Mouse (Mus musculus) hindbrain, embryonic 11.5 days (tissue): ENCODE data around the gene Rbfox1. TPM values are rescaled to one million over a fixed set of nuclear protein-coding genes. Genes with fewer than 3 reads are reported as not detected.
A peak's percentile ranks its signal among the peaks of the same experiment; 100 is the strongest.

Experiments used
- ATAC-seq: fragments of 200-750 bp; cut with Nextera tagmentation; 2 replicates; pipeline ENCODE4 v1.8.0; 2017; ENCODE audit warnings: mild to moderate bottlenecking, moderate TSS enrichment, moderate library complexity; ENCODE audit not compliant: low FRiP score
- DNase-seq: peaks from one replicate; pipeline ENCODE4 v3.0.0-alpha.2; 2015; ENCODE audit warnings: low spot score
- H3K27ac ChIP-seq: fragments of 300-500 bp; sonication (generic); 2 replicates; pipeline ENCODE4 v1.5.1; 2014; ENCODE audit warnings: mild to moderate bottlenecking, low read depth, low read length
- H3K27me3 ChIP-seq: fragments of 300-500 bp; sonication (generic); 2 replicates; pipeline ENCODE4 v1.6.1; 2014; ENCODE audit warnings: mild to moderate bottlenecking, low read length, moderate library complexity, mixed read lengths; ENCODE audit not compliant: control insufficient read depth, insufficient read depth
- H3K36me3 ChIP-seq: fragments of 300-500 bp; sonication (generic); 2 replicates; pipeline ENCODE4 v1.6.1; 2014; ENCODE audit warnings: mild to moderate bottlenecking, low read length, moderate library complexity, mixed read lengths; ENCODE audit not compliant: control insufficient read depth, insufficient read depth
- H3K4me1 ChIP-seq: fragments of 300-500 bp; sonication (generic); replicated peaks from 2 replicates; pipeline ENCODE4 v1.6.1; 2014; ENCODE audit warnings: low read length, mixed read lengths; ENCODE audit not compliant: control insufficient read depth, insufficient read depth
- H3K4me2 ChIP-seq: fragments of 300-500 bp; sonication (generic); replicated peaks from 2 replicates; pipeline ENCODE4 v1.6.1; 2014; ENCODE audit warnings: mild to moderate bottlenecking, low read depth, low read length
- H3K4me3 ChIP-seq: fragments of 300-500 bp; sonication (generic); 2 replicates; pipeline ENCODE4 v1.5.1; 2014; ENCODE audit warnings: low read depth, low read length
- H3K9ac ChIP-seq: fragments of 300-500 bp; sonication (generic); 2 replicates; pipeline ENCODE4 v1.6.1; 2014; ENCODE audit warnings: low read depth, low read length
- H3K9me3 ChIP-seq: fragments of 300-500 bp; sonication (generic); 2 replicates; pipeline ENCODE4 v1.6.1; 2016; ENCODE audit warnings: low read length; ENCODE audit not compliant: control insufficient read depth
- WGBS: fragments of 180-500 bp; shearing (Covaris S2); extraction: QIAGEN DNeasy Blood & Tissue Kit; methylation state at CpG from one replicate; pipeline ENCODE4 v1.1.7; 2014; 5-methylcytosine and 5-hydroxymethylcytosine counted together
- polyA plus RNA-seq: library from polyadenylated mRNA; unstranded; fragments of >200 nt; fragmentation: Nextera tagmentation; extraction: Ambion mirVana; gene quantifications from 2 replicates; pipeline ENCODE4 v1.2.1, GENCODE M21; 2014

Gene Rbfox1
- polyA plus RNA-seq, 1 experiment from 2014 or later: 20.3 TPM

DNA sequence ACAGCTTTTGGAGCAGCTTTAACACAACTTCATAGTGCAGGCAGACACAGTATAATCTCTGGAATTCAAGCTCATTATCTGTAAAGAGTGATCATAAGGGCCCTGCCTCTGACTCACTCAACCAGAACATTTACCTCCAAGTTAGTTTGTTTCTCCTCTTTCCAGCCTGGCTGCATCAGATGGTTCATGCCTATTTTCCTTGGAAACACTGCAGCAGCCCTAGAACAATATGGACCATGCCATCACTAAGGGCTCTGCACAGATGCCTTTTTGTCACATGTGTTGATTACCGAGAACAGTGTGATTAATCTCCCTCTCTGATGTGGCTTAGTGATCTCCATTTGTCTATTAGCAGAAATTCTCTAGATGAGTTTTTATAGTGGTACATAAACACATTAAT lies 60.5 kb downstream of the Rbfox1 start:
- Histone ChIP-seq H3K9ac (no peak overlapping the region), H3K27ac (no peak overlapping the region), H3K4me2 (no peak overlapping the region), H3K4me3 (no peak overlapping the region), H3K36me3 (no peaks in the 10 kb centered on the region), H3K27me3 (no peaks in the 10 kb centered on the region), H3K9me3 (no peaks in the 10 kb centered on the region), H3K4me1 (no peaks in the 10 kb centered on the region)
- DNase-seq (no peak), ATAC-seq (no peak)
- 79% methylated on average over 1 of the region's 1 CpGs for WGBS

DNA sequence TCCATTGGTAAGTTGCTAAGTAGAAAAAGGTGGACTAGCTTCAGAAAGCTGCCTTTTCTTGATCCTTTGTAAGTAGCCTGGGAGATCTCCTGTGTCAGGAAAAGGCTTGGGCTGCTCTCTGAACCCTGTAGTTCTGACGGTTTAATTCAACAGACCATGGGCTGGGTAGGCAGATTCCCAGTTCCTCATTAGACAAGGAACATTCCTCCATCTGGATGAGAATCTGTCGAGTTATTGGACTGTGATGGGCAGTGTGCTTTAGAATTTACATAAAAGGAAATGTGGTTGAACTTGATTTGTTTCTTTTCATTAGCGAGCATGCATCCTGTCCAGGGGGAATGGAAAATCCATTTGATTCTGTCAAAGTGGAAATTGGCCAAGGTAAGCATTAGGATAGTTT lies 68.0 kb downstream of the Rbfox1 start:
- no peaks in the 10 kb centered on the region for H3K4me1 ChIP-seq
- ATAC-seq (no peak), DNase-seq (no peak)
- no peak overlapping the region for H3K4me3 ChIP-seq
- H3K9ac ChIP-seq: no peak overlapping the region
- no peaks in the 10 kb centered on the region for H3K9me3 ChIP-seq
- no peaks in the 10 kb centered on the region for H3K27me3 ChIP-seq
- H3K27ac ChIP-seq: no peak overlapping the region
- H3K36me3 ChIP-seq: no peaks in the 10 kb centered on the region
- H3K4me2 ChIP-seq: no peak overlapping the region
- WGBS: 82% methylated on average over 3 of the region's 3 CpGs

DNA sequence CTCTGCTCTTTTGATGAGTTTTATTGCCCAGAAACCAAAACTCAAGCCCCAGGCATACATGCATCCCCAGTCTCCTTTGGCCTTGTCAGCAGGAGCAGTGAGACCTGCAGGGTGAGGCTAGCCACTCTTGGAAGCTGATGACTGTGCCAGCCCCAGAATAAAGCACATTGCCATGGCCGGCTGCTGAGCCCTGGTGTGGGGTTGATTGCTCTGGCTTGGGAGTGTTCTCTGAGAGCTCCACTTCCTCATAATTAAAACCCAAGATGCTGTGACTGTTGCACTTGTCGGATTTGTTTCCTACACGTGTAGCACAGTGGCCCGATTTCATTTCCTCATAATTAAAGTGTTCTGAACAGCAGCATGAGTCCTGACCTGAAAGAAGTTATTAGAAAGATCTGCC lies 72.3 kb downstream of the Rbfox1 start:
- no peaks in the 10 kb centered on the region for H3K4me1 ChIP-seq
- no peak for ATAC-seq
- no peak overlapping the region for H3K27ac ChIP-seq
- no peaks in the 10 kb centered on the region for H3K36me3 ChIP-seq
- no peak overlapping the region for H3K4me3 ChIP-seq
- H3K27me3 ChIP-seq: no peaks in the 10 kb centered on the region
- no peak for DNase-seq
- no peaks in the 10 kb centered on the region for H3K9me3 ChIP-seq
- no peak overlapping the region for H3K4me2 ChIP-seq
- WGBS: 88% methylated on average over 4 of the region's 4 CpGs
- no peak overlapping the region for H3K9ac ChIP-seq

DNA sequence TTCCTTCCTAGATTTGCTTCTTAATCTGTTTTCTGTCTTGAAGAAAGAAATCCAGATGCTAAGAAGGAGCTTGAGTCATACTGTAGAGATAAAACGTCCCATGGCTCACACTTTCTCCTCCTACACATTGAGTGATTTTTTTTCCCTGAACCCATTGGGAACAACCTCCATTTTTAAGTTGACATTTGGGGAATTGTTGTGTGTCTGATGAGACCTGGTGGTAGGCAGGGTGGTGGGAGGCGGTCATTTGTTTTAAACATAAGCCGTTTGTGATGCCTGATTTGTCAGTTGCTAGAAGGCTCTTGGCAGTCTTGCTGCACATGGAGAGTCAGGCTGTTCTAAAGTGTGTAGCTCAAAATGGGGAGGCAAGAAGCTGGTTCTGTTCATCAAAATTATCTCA lies 76.6 kb downstream of the Rbfox1 start:
- ATAC-seq (no peak), DNase-seq (no peak)
- Histone ChIP-seq H3K9me3 (no peaks in the 10 kb centered on the region), H3K4me2 (no peak overlapping the region), H3K9ac (no peak overlapping the region), H3K4me3 (no peak overlapping the region), H3K36me3 (no peaks in the 10 kb centered on the region), H3K27ac (no peak overlapping the region), H3K4me1 (no peaks in the 10 kb centered on the region), H3K27me3 (no peaks in the 10 kb centered on the region)
- 70% methylated on average over 3 of the region's 3 CpGs for WGBS

DNA sequence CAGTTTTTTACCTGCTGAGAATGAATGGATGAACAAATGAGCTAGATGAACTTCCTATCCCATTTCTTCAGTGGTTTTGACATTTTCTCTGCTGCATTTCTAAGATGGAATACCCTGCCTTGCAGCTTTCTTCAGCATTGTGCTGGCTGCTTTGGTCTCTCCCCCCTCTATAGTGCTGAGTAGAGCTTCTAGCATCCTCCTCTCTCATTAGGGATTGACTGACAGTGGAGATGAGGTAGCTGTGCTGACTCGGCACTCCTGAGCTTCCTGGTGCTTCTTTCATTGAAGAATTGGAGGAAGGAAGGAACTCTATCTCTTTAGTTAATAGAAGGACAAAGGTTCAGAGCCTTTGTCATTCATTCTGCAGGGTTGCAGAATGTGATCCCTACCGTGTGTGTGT lies 89.0 kb downstream of the Rbfox1 start:
- Histone ChIP-seq H3K4me3 (no peak overlapping the region), H3K9ac (no peak overlapping the region), H3K4me2 (no peak overlapping the region), H3K27me3 (no peaks in the 10 kb centered on the region), H3K36me3 (no peaks in the 10 kb centered on the region), H3K27ac (no peak overlapping the region), H3K9me3 (no peaks in the 10 kb centered on the region), H3K4me1 (no peaks in the 10 kb centered on the region)
- WGBS: 56% methylated on average over 2 of the region's 2 CpGs
- DNase-seq: no peak
- ATAC-seq: no peak

DNA sequence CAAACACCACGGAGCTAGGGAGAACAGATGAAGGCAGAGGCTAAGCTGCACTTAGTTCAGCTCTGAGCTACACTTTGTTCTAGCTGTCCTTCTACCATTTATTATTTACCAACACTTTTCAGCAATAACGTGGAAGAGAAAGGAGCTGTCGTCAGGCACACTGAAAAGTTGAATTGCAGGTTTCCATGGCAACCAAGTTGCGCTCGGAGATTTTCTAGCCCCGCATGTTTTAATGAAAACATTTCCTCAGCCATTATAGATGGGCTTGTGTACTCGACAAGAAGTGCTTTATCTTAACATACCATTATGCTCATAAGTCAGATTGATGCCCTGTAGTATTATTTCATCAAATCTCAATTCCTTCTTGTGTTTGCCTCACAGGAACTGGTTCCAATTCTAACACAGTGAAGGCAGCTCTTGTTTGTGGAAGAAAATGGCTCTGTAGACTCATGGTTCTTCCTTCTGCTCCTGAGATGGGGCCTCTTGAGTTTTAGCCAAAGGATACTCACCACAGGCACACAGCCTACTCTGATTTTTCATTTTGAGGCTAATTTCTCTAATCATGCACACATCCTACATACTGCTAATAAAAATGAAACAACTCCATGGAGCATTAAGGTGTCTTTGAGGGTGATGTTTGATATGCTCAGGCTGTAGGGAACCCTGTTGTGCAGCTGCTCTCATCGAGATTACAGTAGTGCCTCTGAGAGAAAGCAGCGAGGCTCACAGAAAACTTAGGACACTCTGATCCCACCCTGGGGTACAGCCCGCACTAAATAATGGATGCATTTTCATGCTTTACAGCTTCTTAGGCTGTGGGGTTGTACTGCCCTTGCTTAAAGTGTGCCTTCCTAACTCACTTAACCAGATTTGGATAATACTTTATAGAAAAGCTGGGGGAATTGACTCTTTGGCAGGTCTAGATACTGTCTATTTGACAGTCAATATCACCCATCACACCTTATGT lies 107.2 kb downstream of the Rbfox1 start:
- H3K4me2 ChIP-seq: no peak overlapping the region
- no peak overlapping the region for H3K9ac ChIP-seq
- DNase-seq: peak; percentile 34
- no peak overlapping the region for H3K27ac ChIP-seq
- 40% methylated on average over 10 of the region's 10 CpGs for WGBS
- no peaks in the 10 kb centered on the region for H3K36me3 ChIP-seq
- H3K4me1 ChIP-seq: no peaks in the 10 kb centered on the region
- no peaks in the 10 kb centered on the region for H3K9me3 ChIP-seq
- no peak for ATAC-seq
- H3K27me3 ChIP-seq: 0 out of 2 replicates have a peak, but pooled peaks cover 2% of the 10 kb centered on the region
- no peak overlapping the region for H3K4me3 ChIP-seq

DNA sequence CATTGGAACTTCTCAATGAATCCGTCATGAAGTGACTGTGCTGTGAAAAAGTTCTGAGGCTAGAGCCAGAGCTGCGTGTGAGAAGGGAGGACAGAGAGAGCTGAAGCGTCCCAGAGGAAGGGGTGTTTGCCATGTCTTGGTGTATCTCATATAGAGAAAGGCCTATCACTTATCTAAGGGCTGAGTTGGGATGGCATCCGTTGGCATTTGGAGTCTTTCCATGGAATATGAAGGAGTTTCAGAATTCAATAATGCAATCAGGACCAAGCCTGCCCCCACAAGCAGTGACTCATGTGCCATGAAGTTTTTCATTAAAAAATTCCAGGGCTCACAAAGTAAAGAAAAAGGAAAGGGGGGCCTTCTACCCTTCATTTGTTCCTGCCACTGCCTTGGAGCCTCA lies 112.0 kb downstream of the Rbfox1 start:
- WGBS: 45% methylated on average over 4 of the region's 4 CpGs

DNA sequence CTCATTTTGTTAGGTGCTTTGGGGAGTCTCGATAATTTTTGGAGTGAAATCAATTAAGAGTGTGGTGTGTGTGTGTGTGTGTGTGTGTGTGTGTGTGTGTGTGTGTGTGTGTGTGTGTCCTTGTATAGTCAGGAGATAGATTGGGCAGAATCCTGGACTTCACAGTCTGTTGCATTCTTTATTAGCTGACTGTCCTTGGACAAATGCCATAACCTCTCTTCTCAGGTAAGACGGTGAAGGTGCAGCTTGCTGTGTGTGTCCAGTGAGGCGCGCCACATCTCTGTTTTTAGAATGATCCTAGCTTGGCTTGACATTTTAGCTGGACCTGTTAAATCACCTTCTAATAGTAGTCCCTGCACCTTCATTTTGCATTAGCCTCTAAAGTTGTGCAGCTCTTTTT lies 112.5 kb downstream of the Rbfox1 start:
- Histone ChIP-seq H3K4me1 (no peaks in the 10 kb centered on the region), H3K36me3 (no peaks in the 10 kb centered on the region), H3K27me3 (0 out of 2 replicates have a peak, but pooled peaks cover 2% of the 10 kb centered on the region), H3K4me2 (no peak overlapping the region), H3K4me3 (no peak overlapping the region), H3K9ac (no peak overlapping the region), H3K9me3 (no peaks in the 10 kb centered on the region), H3K27ac (no peak overlapping the region)
- 77% methylated on average over 4 of the region's 4 CpGs for WGBS
- DNase-seq (no peak), ATAC-seq (no peak)

More for the DNA sequence above, 112.0 kb downstream of the Rbfox1 start:
- DNase-seq (no peak), ATAC-seq (no peak)
- H3K27ac ChIP-seq: no peak overlapping the region
- H3K4me2 ChIP-seq: no peak overlapping the region
- no peaks in the 10 kb centered on the region for H3K9me3 ChIP-seq
- H3K4me1 ChIP-seq: no peaks in the 10 kb centered on the region
- H3K36me3 ChIP-seq: no peaks in the 10 kb centered on the region
- no peak overlapping the region for H3K9ac ChIP-seq
- 0 out of 2 replicates have a peak, but pooled peaks cover 2% of the 10 kb centered on the region for H3K27me3 ChIP-seq
- H3K4me3 ChIP-seq: no peak overlapping the region

DNA sequence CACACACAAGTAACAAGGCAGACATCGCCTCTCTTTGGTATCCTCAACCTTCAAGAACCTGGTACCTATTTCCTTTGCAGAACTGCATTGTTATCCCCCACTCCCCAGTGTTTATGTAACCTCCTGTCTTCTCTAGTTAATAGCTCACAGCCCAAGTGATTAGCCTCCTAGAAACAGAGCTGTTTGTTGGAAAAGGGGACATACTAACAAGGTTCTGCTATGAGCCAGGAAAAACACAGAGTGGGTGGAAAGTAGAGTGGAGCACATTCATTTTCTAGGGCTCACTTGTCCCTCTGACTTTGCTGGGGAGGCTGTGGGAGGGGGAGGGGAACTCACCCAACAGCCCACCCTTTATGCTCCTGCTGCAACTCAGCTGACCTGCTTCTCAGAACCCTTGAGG lies 114.9 kb downstream of the Rbfox1 start:
- no peak overlapping the region for H3K4me3 ChIP-seq

More for the DNA sequence above, 114.9 kb downstream of the Rbfox1 start:
- Histone ChIP-seq H3K36me3 (no peaks in the 10 kb centered on the region), H3K9ac (no peak overlapping the region), H3K4me2 (no peak overlapping the region), H3K27me3 (0 out of 2 replicates have a peak, but pooled peaks cover 2% of the 10 kb centered on the region), H3K27ac (no peak overlapping the region), H3K4me1 (no peaks in the 10 kb centered on the region), H3K9me3 (no peaks in the 10 kb centered on the region)
- no peak for DNase-seq
- 78% methylated on average over 1 of the region's 1 CpGs for WGBS
- no peak for ATAC-seq
